Mouse (Mus musculus) heart, adult 2 months (tissue): ENCODE data around the gene Eif2s1.

Source experiments
- CTCF ChIP-seq: fragments of 200-600 bp; IDR thresholded peaks from 2 replicates; pipeline ENCODE4 v1.8.1; 2022; ENCODE audit warnings: antibody characterized with exemption, mild to moderate bottlenecking, moderate library complexity
- EP300 ChIP-seq: fragments of 200-500 bp; IDR thresholded peaks from 2 replicates; pipeline ENCODE4 v1.6.1; 2011; ENCODE audit warnings: low read depth, low read length, control low read depth; ENCODE audit not compliant: insufficient read depth
- POLR2A ChIP-seq: fragments of 200-500 bp; IDR thresholded peaks from 2 replicates; pipeline ENCODE4 v1.6.1; 2011; ENCODE audit warnings: mild to moderate bottlenecking, low read depth, low read length, control low read depth; ENCODE audit not compliant: insufficient read depth

DNA sequence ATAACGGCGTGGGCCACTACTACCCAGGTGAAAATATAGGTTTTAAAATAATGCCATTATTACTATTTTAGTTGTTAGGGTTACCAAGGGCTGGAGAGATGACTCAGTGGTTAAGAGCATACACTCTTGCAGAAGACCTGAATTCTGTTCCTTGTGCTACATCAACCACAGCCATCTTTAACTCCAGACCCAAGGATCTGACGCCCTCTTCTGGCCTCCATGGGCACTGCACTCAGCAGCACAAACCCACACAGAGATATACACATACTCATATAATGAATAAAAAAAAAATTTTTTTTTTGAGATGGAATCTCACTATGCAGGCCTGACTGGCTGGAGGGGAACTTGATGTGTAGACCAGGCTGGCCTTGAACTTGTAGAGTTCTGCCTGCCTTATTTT, 54.7 kb downstream of the Eif2s1 start:
- TF ChIP-seq CTCF (peak; percentile 17; the same call in 1 of the 2 replicates), POLR2A (no peak), EP300 (no peak)
